Mouse (Mus musculus) heart, embryonic 14.5 days (tissue): ENCODE data around the gene Ppp2r5d. TPM values are rescaled to one million over a fixed set of nuclear protein-coding genes. Genes with fewer than 3 reads are reported as not detected.
A peak's percentile ranks its signal among the peaks of the same experiment; 100 is the strongest.

Experiments
- ATAC-seq: fragments of 200-750 bp; cut with Nextera tagmentation; 2 replicates; pipeline ENCODE4 v1.8.0; 2017; ENCODE audit warnings: low read depth, moderate TSS enrichment; ENCODE audit not compliant: insufficient number of reproducible peaks, insufficient read depth, low FRiP score
- H3K27ac ChIP-seq, 2 experiments: fragments of 200-500 bp in 1 of 2; fragments of 300-500 bp in 1 of 2; sonication (generic) in 1 of 2; replicated peaks in 1 of 2; 2 replicates each; pipeline ENCODE4 v1.5.1; 2012 to 2014; ENCODE audit warnings: low read depth in 2 of 2, low read length in 2 of 2, control low read depth in 1 of 2, mild to moderate bottlenecking in 1 of 2, mixed read lengths in 1 of 2; ENCODE audit not compliant: control insufficient read depth in 1 of 2, insufficient read depth in 1 of 2
- H3K27me3 ChIP-seq: fragments of 300-500 bp; sonication (generic); 2 replicates; pipeline ENCODE4 v1.6.1; 2014; ENCODE audit warnings: mild to moderate bottlenecking, low read length, control low read depth; ENCODE audit not compliant: control insufficient read depth, insufficient read depth
- H3K36me3 ChIP-seq: fragments of 300-500 bp; sonication (generic); 2 replicates; pipeline ENCODE4 v1.6.1; 2014; ENCODE audit warnings: mild to moderate bottlenecking, control low read depth, low read length, mixed read lengths; ENCODE audit not compliant: control insufficient read depth, insufficient read depth
- H3K4me1 ChIP-seq, 2 experiments: fragments of 200-500 bp in 1 of 2; fragments of 300-500 bp in 1 of 2; sonication (generic) in 1 of 2; 2 replicates each; pipeline ENCODE4 v1.6.1; 2012 to 2014; ENCODE audit warnings: low read length in 2 of 2, control low read depth in 1 of 2, mixed read lengths in 1 of 2; ENCODE audit not compliant: control insufficient read depth in 2 of 2, insufficient read depth in 2 of 2
- H3K4me2 ChIP-seq: fragments of 300-500 bp; sonication (generic); 2 replicates; pipeline ENCODE4 v1.6.1; 2014; ENCODE audit warnings: mild to moderate bottlenecking, low read length
- H3K4me3 ChIP-seq, 2 experiments: fragments of 200-500 bp in 1 of 2; fragments of 300-500 bp in 1 of 2; sonication (generic) in 1 of 2; 2 replicates each; pipeline ENCODE4 v1.5.1; 2012 to 2014; ENCODE audit warnings: low read length in 2 of 2, mild to moderate bottlenecking in 2 of 2, control low read depth in 1 of 2, low read depth in 1 of 2, moderate library complexity in 1 of 2; ENCODE audit not compliant: control insufficient read depth in 1 of 2, insufficient read depth in 1 of 2
- H3K9ac ChIP-seq: fragments of 300-500 bp; sonication (generic); 2 replicates; pipeline ENCODE4 v1.6.1; 2014; ENCODE audit warnings: mild to moderate bottlenecking, low read length
- H3K9me3 ChIP-seq: fragments of 300-500 bp; sonication (generic); 2 replicates; pipeline ENCODE4 v1.6.1; 2016; ENCODE audit warnings: low read length, control low read depth; ENCODE audit not compliant: control insufficient read depth
- WGBS: fragments of 180-500 bp; shearing (Covaris S2); extraction: QIAGEN DNeasy Blood & Tissue Kit; methylation state at CpG from one replicate; pipeline ENCODE4 v1.1.7; 2014; 5-methylcytosine and 5-hydroxymethylcytosine counted together
- polyA plus RNA-seq: library from polyadenylated mRNA; unstranded; fragments of >200 nt; fragmentation: Nextera tagmentation; extraction: Ambion mirVana; gene quantifications from 2 replicates; pipeline ENCODE4 v1.2.1, GENCODE M21; 2014

Gene Ppp2r5d
- 42.7 and 46.3 TPM in 2 replicates for polyA plus RNA-seq

DNA sequence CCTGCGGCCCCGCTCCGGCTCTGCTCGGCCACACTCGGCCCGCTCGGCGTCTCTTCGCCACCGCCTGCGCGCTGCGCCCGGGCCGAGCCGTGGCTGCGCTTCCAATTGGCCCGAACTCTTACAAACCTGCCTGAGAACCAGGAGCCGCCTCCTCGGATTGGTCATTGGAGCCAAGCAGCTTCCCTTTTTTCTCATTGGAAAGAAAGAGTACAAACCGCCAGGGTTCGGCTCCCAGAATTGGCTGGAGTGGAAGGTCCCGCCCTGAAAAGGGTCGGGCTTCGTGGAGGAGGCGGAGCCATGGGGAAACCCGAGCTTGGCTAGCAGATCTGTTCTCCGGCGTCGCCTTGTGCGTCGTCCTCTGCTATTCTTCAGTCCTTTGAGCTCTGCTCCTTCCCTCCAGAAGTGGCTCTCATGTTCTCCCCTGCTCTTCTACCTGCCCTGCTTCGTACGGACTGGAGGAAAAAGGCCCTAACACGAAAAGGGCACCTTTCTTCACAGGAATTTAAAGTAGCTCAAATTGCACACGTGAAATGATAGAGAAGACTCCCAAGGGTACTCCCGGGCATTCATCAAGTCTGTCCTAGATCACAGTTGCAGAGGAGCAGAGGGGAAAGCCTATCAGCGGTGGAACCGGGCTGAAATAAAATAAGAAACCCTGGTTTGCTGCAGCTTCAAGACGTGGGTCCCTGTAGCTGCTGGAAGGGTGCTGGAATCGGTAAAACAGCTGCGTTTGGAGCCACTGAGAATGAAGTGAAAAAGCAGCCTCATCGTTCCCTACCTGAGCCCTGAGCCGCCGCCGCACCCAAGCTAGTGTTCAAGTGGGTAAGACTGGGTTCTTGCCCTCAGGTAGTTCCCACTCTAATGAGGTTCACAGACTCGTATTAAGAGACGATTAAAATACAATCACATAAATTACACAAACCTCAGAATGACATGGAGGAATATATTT is at the start of gene Ppp2r5d:
Gene Ppp2r5d, minus strand, starts transcription at position 225 of the 949 bp plus-strand sequence.
- Histone ChIP-seq H3K9me3 (no peaks in the 10 kb centered on the region), H3K27ac (peak within 1 kb of the TSS; percentile 89 to 92), H3K9ac (peak within 1 kb of the TSS; percentile 90), H3K4me2 (peak within 1 kb of the TSS; percentile 77), H3K27me3 (no peaks in the 10 kb centered on the region), H3K4me1 (peaks cover 10 to 22% of the 10 kb centered on the region in 2 experiments), H3K4me3 (peak within 1 kb of the TSS; percentile 78 to 92), H3K36me3 (peaks cover under 1% of the 10 kb centered on the region; the same call in 1 of the 2 replicates)
- ATAC-seq = peak; percentile 93
- under 1% methylated on average over 48 of the region's 48 CpGs for WGBS

- peaks cover 5% of the 10 kb centered on the region for H3K36me3 ChIP-seq
- H3K4me3 ChIP-seq = peak within 1 kb of the TSS; percentile 70 to 89
- peak within 1 kb of the TSS; percentile 84 to 86 for H3K27ac ChIP-seq
- H3K27me3 ChIP-seq = no peaks in the 10 kb centered on the region
- ATAC-seq = peak; percentile 98
- H3K4me1 ChIP-seq = peaks cover 5 to 8% of the 10 kb centered on the region in 2 experiments
- under 1% methylated on average over 55 of the region's 58 CpGs for WGBS
- no peaks in the 10 kb centered on the region for H3K9me3 ChIP-seq
- peak within 1 kb of the TSS; percentile 83 for H3K4me2 ChIP-seq
- H3K9ac ChIP-seq = peak within 1 kb of the TSS; percentile 80
Measured at GRCm38 (mm10) chr17:46751794-46752556, 47.1 kb upstream of the Ppp2r5d start, which contains the start of gene Cnpy3. Gene Cnpy3 (minus strand): TSS chr17:46752214.

- Histone ChIP-seq H3K27me3 (no peaks in the 10 kb centered on the region), H3K27ac (peak overlapping the region; percentile 84 to 86), H3K9me3 (no peaks in the 10 kb centered on the region), H3K9ac (peak overlapping the region; percentile 80), H3K4me2 (peak overlapping the region; percentile 83), H3K4me1 (peaks cover 5 to 8% of the 10 kb centered on the region in 2 experiments), H3K36me3 (peaks cover 13% of the 10 kb centered on the region), H3K4me3 (peak overlapping the region; percentile 70 to 89)
- ATAC-seq = 0 out of 2 replicates have a peak, but pooled peaks have one; percentile 1
- WGBS = 30% methylated on average over 16 of the region's 16 CpGs
Measured at GRCm38 (mm10) chr17:46751056-46751793, 46.3 kb upstream of the Ppp2r5d start.

DNA sequence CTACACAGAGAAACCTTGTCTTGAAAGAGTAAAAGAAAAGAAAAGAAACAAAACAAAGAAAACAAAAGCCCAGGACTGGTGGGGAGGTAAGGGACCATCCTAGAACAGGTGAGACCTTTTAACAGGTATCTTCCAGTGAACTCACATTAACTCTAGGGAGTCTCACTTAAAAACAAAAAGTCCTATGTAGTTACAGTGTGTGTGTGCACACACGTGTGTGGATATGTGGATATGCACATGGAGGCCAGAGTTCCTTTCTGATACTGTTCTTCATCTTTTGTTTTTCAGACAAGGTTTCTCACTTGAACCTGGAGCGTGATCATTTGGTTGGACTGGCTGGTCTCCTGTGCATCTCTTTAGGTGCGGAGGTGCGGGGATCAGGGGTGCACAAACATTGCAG is 45.7 kb upstream of the Ppp2r5d start:
- no peak overlapping the region for H3K27ac ChIP-seq
- WGBS = 92% methylated on average over 4 of the region's 4 CpGs

DNA sequence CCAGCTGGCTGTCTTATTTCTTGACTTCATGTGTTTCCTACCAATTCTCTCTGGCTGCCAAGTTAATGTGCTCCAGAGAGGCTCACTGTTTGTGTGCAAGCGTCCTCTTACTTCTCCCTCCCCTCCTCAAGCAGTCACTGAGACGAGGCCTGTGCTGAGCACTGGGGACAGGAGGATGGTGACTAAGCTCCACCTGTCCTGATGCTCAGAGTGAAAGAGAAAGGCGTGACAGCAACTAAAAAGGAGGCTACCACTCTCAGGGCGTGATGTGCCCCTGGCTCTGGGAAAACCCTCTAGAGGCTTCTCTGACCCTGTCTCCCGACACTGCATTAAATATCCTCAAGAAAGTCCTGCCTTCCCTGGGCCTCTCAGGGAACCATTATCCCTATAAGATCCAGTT is 44.4 kb upstream of the Ppp2r5d start:
- no peak for ATAC-seq
- H3K4me1 ChIP-seq = peaks cover 5 to 8% of the 10 kb centered on the region in 2 experiments
- no peak overlapping the region for H3K4me3 ChIP-seq
- no peak overlapping the region for H3K4me2 ChIP-seq
- H3K27me3 ChIP-seq = no peaks in the 10 kb centered on the region
- H3K27ac ChIP-seq = no peak overlapping the region
- H3K9me3 ChIP-seq = no peaks in the 10 kb centered on the region
- 86% methylated on average over 5 of the region's 5 CpGs for WGBS
- H3K9ac ChIP-seq = no peak overlapping the region
- peaks cover 26% of the 10 kb centered on the region for H3K36me3 ChIP-seq

More for the DNA sequence above, 45.7 kb upstream of the Ppp2r5d start:
- peak overlapping the region; percentile 83 for H3K4me2 ChIP-seq
- no peaks in the 10 kb centered on the region for H3K27me3 ChIP-seq
- peak overlapping the region; percentile 80 for H3K9ac ChIP-seq
- H3K4me3 ChIP-seq = peak overlapping the region in 1 of 2 experiments; percentile 70; a peak in 1 of 4 replicates
- H3K9me3 ChIP-seq = no peaks in the 10 kb centered on the region
- peaks cover 19% of the 10 kb centered on the region for H3K36me3 ChIP-seq
- peaks cover 5 to 8% of the 10 kb centered on the region in 2 experiments for H3K4me1 ChIP-seq
- ATAC-seq = no peak

DNA sequence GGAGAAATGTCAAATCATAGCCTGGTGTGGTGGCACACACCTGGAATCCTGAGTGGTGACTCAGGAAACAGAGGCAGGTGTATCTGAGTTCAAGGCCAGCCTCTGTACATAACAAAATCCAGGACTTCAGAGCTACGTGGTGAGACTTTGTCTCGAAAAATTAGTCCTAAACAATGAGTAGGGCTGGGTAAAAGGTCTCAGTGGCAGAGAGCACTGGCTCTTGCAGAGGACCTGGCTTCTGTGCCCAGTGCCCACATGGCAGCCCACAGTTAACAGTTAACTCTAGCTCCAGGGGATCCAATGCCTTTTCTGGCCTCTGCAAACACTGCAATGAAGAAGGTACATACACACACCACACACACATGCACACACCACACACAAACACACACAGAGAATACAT is 42.9 kb upstream of the Ppp2r5d start:
- H3K4me2 ChIP-seq = no peak overlapping the region
- no peak overlapping the region for H3K27ac ChIP-seq
- H3K27me3 ChIP-seq = no peaks in the 10 kb centered on the region
- 94% methylated on average over 2 of the region's 2 CpGs for WGBS
- H3K36me3 ChIP-seq = peaks cover 40% of the 10 kb centered on the region
- ATAC-seq = no peak
- no peak overlapping the region for H3K9ac ChIP-seq
- peaks cover 5 to 8% of the 10 kb centered on the region in 2 experiments for H3K4me1 ChIP-seq
- no peaks in the 10 kb centered on the region for H3K9me3 ChIP-seq
- H3K4me3 ChIP-seq = no peak overlapping the region

DNA sequence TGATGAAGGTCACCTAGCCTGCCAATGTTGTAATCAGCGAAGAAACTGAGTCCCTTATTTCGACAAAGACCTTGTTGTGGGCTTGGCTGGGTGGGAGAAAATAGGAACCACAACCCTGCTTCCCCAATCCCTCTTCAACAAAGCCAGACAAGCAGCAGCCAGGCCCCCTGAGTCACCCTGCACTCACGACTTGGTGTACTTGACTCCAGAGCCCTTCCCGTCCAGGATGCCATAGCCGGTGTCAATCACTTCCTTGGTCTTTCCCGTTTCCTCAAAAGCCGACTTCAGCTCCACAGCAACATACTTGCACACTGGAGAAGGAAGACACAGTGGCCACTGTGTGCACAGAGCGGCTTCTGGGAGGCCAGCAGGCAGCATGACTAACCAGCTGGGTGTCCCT is 42.3 kb upstream of the Ppp2r5d start:
- no peak overlapping the region for H3K27ac ChIP-seq
- no peaks in the 10 kb centered on the region for H3K9me3 ChIP-seq
- H3K9ac ChIP-seq = no peak overlapping the region
- no peaks in the 10 kb centered on the region for H3K27me3 ChIP-seq
- no peak overlapping the region for H3K4me2 ChIP-seq
- H3K4me1 ChIP-seq = peaks cover 4 to 8% of the 10 kb centered on the region in 2 experiments
- peaks cover 42% of the 10 kb centered on the region for H3K36me3 ChIP-seq
- 78% methylated on average over 8 of the region's 8 CpGs for WGBS
- no peak overlapping the region for H3K4me3 ChIP-seq
- ATAC-seq = no peak
